Mouse (Mus musculus): ENCODE data around the gene Ankrd33b. TPM values are rescaled to one million over a fixed set of nuclear protein-coding genes. Genes with fewer than 3 reads are reported as not detected.

Gene Ankrd33b
- polyA plus RNA-seq, 2 experiments: 0.52 to 0.59 TPM

DNA sequence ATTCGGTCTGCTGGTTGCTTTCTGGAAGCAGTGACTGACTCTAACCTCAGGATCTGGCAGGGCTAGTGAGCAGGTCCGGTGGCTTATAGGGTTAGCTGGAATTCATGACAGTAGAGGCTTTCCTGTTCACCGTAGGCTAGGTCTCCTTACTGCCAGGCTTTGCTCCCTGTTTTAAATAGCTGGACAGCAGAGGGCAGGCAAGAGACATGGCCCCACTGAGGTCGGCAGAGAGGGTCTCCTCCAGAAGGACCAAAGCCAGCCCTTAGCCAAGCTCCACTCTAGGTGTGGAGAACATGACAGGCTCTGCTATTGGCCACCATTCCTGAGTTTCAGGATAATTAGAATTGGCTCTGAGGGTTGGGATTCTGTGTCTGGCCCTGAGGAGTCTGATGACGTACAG, 83.4 kb downstream of the Ankrd33b start:
- Histone ChIP-seq H3K9ac (ENCODE audit: low read depth, low read length, severe bottlenecking) (no peak overlapping the region), H3K27me3 (ENCODE audit: control insufficient read depth, insufficient read depth, low read length) (no peaks in the 10 kb centered on the region), H3K4me3 (replicated peaks; ENCODE audit: low read length) (no peak overlapping the region), H3K4me1 (ENCODE audit: control insufficient read depth, insufficient read depth, low read length) (peaks cover 4% of the 10 kb centered on the region; the same call in 1 of the 2 replicates), H3K27ac (replicated peaks; ENCODE audit: low read depth, low read length) (no peak overlapping the region), H3K9me3 (ENCODE audit: control insufficient read depth, low read length) (0 out of 2 replicates have a peak, but pooled peaks cover 4% of the 10 kb centered on the region), H3K36me3 (ENCODE audit: control insufficient read depth, insufficient read depth, low read length) (no peaks in the 10 kb centered on the region), H3K4me2 (replicated peaks; ENCODE audit: low read depth, low read length, severe bottlenecking) (no peak overlapping the region)
- DNase-seq (ENCODE audit: low spot score) (no peak), ATAC-seq (ENCODE audit: low FRiP score, low read depth) (no peak)
- no peak for TF ChIP-seq POLR2A (IDR thresholded peaks at IDR 0.05; ENCODE audit: borderline replicate concordance, extremely low read depth, insufficient read depth, insufficient read length)
- WGBS: 63% methylated on average over 5 of the region's 5 CpGs

DNA sequence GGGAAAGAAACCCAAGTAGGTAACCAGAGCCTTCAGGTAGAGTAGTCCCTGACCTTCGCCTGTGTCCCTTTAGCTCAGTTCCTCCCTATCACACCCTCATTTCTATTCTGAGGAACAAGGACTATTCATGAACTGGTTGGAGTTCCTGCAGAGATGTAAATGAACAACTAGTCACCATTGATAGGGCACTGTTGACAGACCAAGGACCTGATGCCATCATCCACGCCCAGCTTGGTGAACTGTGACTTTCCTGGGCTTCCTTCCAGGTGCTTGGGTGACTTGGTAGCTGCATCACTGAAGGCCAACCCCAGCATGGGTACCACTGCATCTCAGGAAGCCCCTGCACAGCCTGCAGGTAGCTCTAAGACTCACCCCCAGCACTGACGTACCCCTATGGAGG, 85.2 kb downstream of the Ankrd33b start:
- DNase-seq (ENCODE audit: low spot score) (no peak), ATAC-seq (ENCODE audit: low FRiP score, low read depth) (no peak)
- H3K27ac ChIP-seq (replicated peaks; ENCODE audit: low read depth, low read length): no peak overlapping the region
- H3K9ac ChIP-seq (ENCODE audit: low read depth, low read length, severe bottlenecking): no peak overlapping the region
- H3K9me3 ChIP-seq (ENCODE audit: control insufficient read depth, low read length): no peaks in the 10 kb centered on the region
- TF ChIP-seq POLR2A (IDR thresholded peaks at IDR 0.05; ENCODE audit: borderline replicate concordance, extremely low read depth, insufficient read depth, insufficient read length): no peak
- no peak overlapping the region for H3K4me3 ChIP-seq (replicated peaks; ENCODE audit: low read length)
- H3K4me2 ChIP-seq (replicated peaks; ENCODE audit: low read depth, low read length, severe bottlenecking): no peak overlapping the region
- 86% methylated on average over 3 of the region's 3 CpGs for WGBS
- H3K36me3 ChIP-seq (ENCODE audit: control insufficient read depth, insufficient read depth, low read length): no peaks in the 10 kb centered on the region
- no peaks in the 10 kb centered on the region for H3K27me3 ChIP-seq (ENCODE audit: control insufficient read depth, insufficient read depth, low read length)
- H3K4me1 ChIP-seq (ENCODE audit: control insufficient read depth, insufficient read depth, low read length): peaks cover 4% of the 10 kb centered on the region; the same call in 1 of the 2 replicates

DNA sequence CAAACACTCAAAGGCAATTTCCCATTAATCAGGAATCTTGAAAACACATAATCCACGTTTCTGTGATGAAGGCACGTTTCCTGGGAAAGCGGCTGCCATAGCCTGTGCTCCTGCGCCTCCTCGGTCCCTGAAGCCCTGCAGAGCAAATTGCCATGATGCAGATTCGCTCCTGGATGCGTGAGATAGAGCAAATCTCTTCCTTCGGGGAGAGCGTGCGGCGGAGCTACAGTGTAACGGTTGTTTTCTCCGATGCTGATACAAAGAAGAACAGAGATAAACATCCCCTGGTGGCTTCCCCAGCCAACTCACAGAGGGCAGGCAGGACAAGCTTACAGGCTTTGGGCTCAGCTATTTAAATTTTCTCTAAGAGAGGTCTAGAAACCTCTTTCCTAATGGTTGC, 85.7 kb downstream of the Ankrd33b start:
- H3K36me3 ChIP-seq (ENCODE audit: control insufficient read depth, insufficient read depth, low read length): no peaks in the 10 kb centered on the region
- H3K27ac ChIP-seq (replicated peaks; ENCODE audit: low read depth, low read length): no peak overlapping the region
- no peak for TF ChIP-seq POLR2A (IDR thresholded peaks at IDR 0.05; ENCODE audit: borderline replicate concordance, extremely low read depth, insufficient read depth, insufficient read length)
- no peak overlapping the region for H3K9ac ChIP-seq (ENCODE audit: low read depth, low read length, severe bottlenecking)
- ATAC-seq (ENCODE audit: low FRiP score, low read depth) (no peak), DNase-seq (ENCODE audit: low spot score) (no peak)
- peaks cover 4% of the 10 kb centered on the region; the same call in 1 of the 2 replicates for H3K4me1 ChIP-seq (ENCODE audit: control insufficient read depth, insufficient read depth, low read length)
- H3K27me3 ChIP-seq (ENCODE audit: control insufficient read depth, insufficient read depth, low read length): no peaks in the 10 kb centered on the region
- 74% methylated on average over 13 of the region's 13 CpGs for WGBS
- no peaks in the 10 kb centered on the region for H3K9me3 ChIP-seq (ENCODE audit: control insufficient read depth, low read length)
- no peak overlapping the region for H3K4me2 ChIP-seq (replicated peaks; ENCODE audit: low read depth, low read length, severe bottlenecking)
- H3K4me3 ChIP-seq (replicated peaks; ENCODE audit: low read length): no peak overlapping the region

DNA sequence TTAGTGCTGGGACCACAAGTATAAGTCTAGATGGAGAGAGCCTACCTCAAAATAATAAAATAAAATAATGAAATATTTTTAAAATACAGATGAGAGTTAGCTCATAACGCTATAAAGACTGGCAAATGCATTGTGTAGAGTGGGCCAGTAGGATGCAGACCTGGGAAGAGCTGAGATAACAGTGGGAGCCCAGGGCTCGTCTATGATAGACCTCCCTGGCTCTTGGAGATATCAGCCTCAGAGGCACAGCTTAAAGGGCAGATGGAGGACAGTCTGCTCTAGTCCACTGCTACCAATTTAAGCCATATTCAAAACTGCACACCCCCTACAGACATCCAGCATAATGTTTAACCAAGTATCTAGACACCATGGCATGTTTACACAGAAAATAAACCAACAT, 86.8 kb downstream of the Ankrd33b start:
- peaks cover 4% of the 10 kb centered on the region; the same call in 1 of the 2 replicates for H3K4me1 ChIP-seq (ENCODE audit: control insufficient read depth, insufficient read depth, low read length)
- no peaks in the 10 kb centered on the region for H3K27me3 ChIP-seq (ENCODE audit: control insufficient read depth, insufficient read depth, low read length)
- no peak for DNase-seq (ENCODE audit: low spot score)
- H3K9ac ChIP-seq (ENCODE audit: low read depth, low read length, severe bottlenecking): no peak overlapping the region
- H3K27ac ChIP-seq (replicated peaks; ENCODE audit: low read depth, low read length): no peak overlapping the region
- no peak for TF ChIP-seq POLR2A (IDR thresholded peaks at IDR 0.05; ENCODE audit: borderline replicate concordance, extremely low read depth, insufficient read depth, insufficient read length)
- no peak for ATAC-seq (ENCODE audit: low FRiP score, low read depth)
- H3K4me2 ChIP-seq (replicated peaks; ENCODE audit: low read depth, low read length, severe bottlenecking): no peak overlapping the region
- no peak overlapping the region for H3K4me3 ChIP-seq (replicated peaks; ENCODE audit: low read length)
- H3K9me3 ChIP-seq (ENCODE audit: control insufficient read depth, low read length): no peaks in the 10 kb centered on the region
- no peaks in the 10 kb centered on the region for H3K36me3 ChIP-seq (ENCODE audit: control insufficient read depth, insufficient read depth, low read length)
- WGBS: 86% methylated on average over 2 of the region's 2 CpGs

DNA sequence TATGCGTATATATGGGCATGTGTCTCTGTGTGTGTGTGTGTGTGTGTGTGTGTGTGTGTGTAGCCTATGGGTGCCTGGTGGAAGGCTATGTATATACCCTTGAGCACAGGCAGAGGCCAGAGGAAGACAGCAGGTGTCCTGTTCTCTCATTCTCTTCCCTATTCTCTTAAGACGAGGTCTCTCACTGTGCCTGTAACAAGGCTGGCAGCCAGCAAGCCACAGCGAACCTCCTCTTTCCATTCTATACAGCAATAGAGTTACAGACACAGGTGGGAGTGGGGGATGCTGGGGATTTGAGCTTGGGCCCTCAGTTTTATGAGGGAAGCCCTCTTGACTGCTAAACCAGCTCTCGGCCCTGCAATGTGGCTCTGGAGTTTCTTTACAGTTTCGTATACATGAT, 87.5 kb downstream of the Ankrd33b start:
- Histone ChIP-seq H3K4me3 (replicated peaks; ENCODE audit: low read length) (no peak overlapping the region), H3K27ac (replicated peaks; ENCODE audit: low read depth, low read length) (no peak overlapping the region)
- 72% methylated on average over 5 of the region's 5 CpGs for WGBS

DNA sequence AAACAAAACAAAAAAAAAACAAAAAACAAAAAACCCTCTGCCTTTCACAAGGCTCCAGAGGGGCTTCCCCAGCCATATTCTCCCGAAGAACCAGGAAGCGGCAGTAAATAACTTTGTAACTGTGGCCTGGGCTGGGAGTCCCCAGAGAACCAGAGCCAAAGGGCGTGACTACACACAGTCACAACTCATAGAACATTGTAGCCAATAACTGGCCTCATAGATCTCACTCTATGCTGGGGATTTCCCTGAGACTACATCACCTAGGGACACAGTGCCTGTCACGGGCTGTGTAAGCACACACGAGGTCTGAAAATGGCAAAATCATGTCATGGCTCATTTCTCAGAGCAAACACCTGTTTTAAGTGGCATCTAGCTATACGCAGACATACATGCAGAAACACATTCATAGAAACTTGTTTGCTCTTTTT, 87.9 kb downstream of the Ankrd33b start:
- 0 out of 2 replicates have a peak, but pooled peaks cover under 1% of the 10 kb centered on the region for H3K36me3 ChIP-seq (ENCODE audit: control insufficient read depth, insufficient read depth, low read length)
- TF ChIP-seq POLR2A (IDR thresholded peaks at IDR 0.05; ENCODE audit: borderline replicate concordance, extremely low read depth, insufficient read depth, insufficient read length): no peak
- H3K9ac ChIP-seq (ENCODE audit: low read depth, low read length, severe bottlenecking): no peak overlapping the region
- peaks cover 4% of the 10 kb centered on the region; the same call in 1 of the 2 replicates for H3K4me1 ChIP-seq (ENCODE audit: control insufficient read depth, insufficient read depth, low read length)
- no peaks in the 10 kb centered on the region for H3K9me3 ChIP-seq (ENCODE audit: control insufficient read depth, low read length)
- no peaks in the 10 kb centered on the region for H3K27me3 ChIP-seq (ENCODE audit: control insufficient read depth, insufficient read depth, low read length)
- no peak overlapping the region for H3K4me3 ChIP-seq (replicated peaks; ENCODE audit: low read length)
- no peak overlapping the region for H3K27ac ChIP-seq (replicated peaks; ENCODE audit: low read depth, low read length)
- ATAC-seq (ENCODE audit: low FRiP score, low read depth) (no peak), DNase-seq (ENCODE audit: low spot score) (no peak)
- no peak overlapping the region for H3K4me2 ChIP-seq (replicated peaks; ENCODE audit: low read depth, low read length, severe bottlenecking)
- 44% methylated on average over 6 of the region's 6 CpGs for WGBS

More for the DNA sequence above, 87.5 kb downstream of the Ankrd33b start:
- Histone ChIP-seq H3K9me3 (ENCODE audit: control insufficient read depth, low read length) (no peaks in the 10 kb centered on the region), H3K4me2 (replicated peaks; ENCODE audit: low read depth, low read length, severe bottlenecking) (no peak overlapping the region), H3K36me3 (ENCODE audit: control insufficient read depth, insufficient read depth, low read length) (no peaks in the 10 kb centered on the region), H3K27me3 (ENCODE audit: control insufficient read depth, insufficient read depth, low read length) (no peaks in the 10 kb centered on the region), H3K4me1 (ENCODE audit: control insufficient read depth, insufficient read depth, low read length) (peaks cover 4% of the 10 kb centered on the region; the same call in 1 of the 2 replicates), H3K9ac (ENCODE audit: low read depth, low read length, severe bottlenecking) (no peak overlapping the region)
- no peak for TF ChIP-seq POLR2A (IDR thresholded peaks at IDR 0.05; ENCODE audit: borderline replicate concordance, extremely low read depth, insufficient read depth, insufficient read length)
- no peak for DNase-seq (ENCODE audit: low spot score)
- ATAC-seq (ENCODE audit: low FRiP score, low read depth): no peak
